Mouse (Mus musculus) c-Kit-negative CD71-positive TER-119-positive erythroid progenitor cells, embryonic 14.5 days (primary cell): ENCODE measurements around the gene Ttf2.

ENCODE experiments used
- DNase-seq: peaks from one replicate; pipeline ENCODE4 v3.0.0-alpha.2; 2013; ENCODE audit warnings: low read depth, low spot score

Gene Ttf2

DNA sequence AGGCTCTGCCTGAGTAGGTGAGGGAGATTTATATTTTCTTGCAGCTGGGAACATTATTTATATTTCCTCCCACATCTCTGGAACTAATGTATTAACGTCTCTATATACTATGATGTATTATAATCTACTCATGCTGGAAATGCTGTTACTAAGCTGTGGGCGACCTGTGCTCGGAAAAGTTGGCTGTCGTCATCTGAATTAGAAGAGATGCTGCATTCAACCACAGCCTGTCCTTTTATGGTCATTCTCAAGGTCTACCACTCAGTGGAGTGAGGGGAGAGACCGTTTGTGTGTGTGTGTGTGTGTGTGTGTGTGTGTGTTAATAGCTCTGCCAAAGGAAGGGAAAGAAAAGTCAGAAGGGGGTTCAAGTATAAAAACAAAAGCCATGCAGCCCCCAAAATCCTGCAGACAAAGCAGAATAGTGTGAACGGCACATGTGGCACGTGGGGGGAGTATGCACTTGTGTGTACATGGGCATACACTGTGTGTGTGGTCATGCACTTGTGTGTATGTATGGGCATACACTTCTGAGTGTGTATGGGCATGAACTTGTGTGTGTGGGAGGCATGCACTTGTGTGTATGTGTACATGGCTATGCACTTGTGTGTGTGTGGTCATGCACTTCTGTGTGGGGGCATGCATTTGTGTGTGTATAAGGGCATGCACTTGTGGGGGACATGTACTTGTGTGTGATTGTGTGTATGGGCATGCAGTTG is 57.8 kb downstream of the Ttf2 start:
- DNase-seq, result no peak

DNA sequence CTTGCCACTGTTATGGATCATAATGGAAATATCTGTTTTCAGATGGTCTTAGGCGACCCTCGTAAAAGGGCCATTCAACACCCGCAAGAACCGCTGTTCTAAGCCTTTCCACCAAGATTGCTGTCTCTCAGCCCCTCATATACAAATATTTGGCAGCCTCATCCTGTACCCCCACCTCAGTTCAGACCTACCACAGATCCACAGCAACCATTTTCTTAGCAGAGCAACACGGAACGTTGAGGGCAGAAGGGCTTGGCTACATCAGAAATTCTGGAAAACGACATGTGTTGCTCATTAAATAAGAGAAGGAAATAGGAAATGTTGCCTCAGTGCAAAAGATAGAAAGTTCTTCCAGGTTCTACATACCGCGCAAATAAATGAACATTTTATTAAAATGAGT is 58.4 kb downstream of the Ttf2 start:
- no peak for DNase-seq

DNA sequence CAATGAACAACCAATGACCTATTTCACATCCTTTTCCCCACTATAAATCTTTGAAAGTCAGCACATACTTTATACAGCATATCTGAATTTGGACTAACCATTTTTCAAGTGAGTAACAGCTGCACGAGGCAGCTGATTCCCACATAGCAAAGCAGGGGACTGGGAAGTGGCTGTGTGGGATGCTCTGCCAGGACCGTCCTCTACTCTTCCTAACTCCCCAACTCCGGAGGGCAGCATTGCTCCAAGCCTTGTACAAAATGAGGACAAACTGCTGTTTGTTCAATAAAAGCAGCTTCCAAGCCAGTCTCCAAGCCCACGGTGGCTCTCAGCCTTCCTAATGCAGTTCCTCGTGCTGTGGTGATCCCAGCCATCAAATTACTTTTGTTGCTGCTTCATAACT is 58.8 kb downstream of the Ttf2 start:
- no peak for DNase-seq

DNA sequence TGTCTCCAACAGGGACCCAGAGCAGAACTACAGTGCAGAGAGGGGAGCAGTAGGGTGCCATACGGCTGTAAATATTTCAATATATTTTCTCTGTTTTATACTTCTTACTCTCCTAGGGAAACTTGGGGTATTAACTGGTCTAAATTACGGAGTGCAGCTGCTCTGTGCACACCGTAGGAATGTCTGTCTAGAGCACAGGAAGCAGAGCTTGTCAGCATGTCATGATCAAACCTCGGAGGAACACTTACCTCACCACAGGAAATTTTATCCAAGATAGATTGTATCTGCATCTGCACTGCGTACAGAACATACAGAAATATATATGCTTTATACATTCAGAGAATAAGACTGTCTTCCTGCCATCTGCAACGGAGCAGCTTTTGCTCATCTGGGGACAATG is 60.9 kb downstream of the Ttf2 start:
- no peak for DNase-seq

DNA sequence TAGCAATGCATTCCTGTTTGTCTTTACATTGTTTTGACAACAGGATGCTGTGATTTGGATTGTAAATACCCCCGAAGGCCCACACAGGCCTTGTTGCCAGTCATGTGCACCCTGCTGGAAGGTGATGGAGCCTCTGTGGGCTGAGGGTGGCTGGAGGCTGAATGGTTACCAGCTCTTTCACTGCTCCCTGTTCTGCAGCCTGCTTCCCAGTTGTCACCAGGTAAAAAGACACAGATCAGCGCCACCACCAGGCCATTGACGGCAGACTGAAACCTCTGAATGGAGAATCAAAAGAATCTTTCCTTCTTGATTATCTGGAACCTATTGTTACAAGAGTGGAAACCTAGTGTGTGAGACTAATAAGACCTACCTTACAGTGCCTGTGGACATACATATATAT is 62.5 kb downstream of the Ttf2 start:
- DNase-seq, result no peak

DNA sequence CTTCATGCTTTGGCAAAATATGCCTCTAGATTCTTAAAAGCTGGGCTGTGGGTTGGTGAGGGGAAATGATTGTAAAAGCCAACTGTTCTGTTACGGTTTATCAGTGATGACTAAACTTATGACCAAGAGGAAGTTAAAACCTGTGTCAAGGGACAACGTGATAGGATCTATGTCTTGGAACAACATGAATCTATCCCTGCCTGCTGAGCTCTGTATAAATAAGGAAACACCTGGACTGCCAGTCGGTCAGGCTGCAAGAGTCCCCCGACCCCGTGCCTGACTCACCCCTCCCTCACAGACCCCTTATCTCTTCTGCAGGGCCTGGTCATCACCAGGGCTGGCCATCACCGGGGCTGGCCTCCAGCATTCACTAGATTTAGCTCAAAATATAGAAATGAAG is 63.3 kb downstream of the Ttf2 start:
- no peak for DNase-seq

DNA sequence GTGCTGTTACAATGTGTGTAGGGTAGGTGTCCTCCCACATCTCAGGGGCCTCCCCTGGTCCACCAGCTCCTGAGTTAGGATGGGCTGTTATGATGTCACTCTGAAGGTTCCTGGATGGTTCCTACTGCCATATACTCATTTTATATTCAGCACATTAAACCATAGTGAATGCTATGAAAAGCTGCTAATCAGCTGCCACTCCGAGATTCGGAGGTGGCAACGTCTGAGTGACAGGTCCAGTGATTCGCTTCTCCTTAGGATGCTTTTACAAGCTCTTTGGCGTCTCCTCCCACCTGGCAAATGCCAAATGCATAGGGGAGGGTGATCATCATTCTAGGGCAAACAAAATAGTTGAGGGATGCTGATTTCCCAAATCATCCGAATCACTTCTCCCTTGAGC is 74.0 kb downstream of the Ttf2 start:
- no peak for DNase-seq

DNA sequence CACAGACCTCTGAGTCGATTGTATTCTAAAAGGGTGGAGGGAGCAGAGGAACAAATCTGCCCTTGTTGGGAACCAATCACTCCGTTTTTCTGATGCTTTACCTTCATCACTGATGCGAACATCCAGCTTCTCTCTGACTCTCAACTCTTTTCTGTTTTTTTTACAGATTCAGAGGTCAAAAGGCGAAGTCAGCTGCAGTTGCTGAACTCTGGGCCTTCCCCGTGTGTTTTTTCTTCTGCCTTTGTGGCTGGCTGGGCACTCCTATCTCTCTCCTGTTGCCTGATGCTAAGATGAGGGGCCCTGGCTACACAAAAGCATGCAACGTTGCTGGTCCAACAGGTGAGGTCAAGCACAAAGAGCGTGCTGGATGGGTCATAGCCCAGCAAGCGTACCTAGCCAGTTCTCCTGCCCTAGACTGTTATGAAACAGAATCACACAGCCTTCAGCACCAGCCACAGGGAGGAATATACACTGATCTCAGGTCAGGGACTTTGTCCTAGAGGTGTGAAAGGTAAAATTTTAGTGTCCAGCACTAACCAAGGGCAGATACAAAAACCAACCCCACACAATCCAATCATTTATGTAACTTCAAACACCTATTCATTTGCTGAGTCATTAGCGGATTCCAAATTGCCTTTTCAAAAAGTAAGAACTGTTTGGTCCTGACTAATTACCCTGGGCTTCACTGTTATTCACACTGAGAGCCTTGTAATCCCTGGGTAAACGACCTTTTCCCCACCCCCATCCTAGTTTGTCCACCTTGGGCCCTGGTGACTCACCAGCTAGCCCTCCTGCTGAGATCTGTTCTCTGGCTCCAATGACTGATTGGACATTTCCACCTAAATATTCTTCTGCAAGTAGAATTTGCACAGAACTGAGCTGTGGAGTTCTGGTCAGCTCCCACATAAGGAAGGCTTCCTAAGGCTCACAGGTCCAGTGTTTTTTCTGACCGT is 76.8 kb downstream of the Ttf2 start:
- DNase-seq, result no peak

DNA sequence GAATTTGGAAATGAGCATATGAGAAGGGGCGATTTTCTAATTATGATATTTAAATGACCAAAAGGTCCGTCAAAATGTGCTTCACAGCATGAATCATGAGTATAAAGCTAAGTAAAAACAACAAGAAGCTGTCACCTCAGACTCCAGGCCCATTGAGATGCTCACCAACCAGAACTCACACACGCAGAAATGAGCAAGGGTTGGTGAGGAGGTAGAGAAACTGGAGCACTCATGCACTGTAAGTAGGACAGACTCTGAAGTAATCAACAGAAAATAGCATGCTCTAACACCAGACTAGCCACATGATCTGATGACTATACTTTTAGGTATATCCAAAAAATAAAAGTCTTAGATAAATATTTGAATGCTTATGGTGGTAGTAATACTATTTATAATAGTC is 79.1 kb downstream of the Ttf2 start:
- no peak for DNase-seq

DNA sequence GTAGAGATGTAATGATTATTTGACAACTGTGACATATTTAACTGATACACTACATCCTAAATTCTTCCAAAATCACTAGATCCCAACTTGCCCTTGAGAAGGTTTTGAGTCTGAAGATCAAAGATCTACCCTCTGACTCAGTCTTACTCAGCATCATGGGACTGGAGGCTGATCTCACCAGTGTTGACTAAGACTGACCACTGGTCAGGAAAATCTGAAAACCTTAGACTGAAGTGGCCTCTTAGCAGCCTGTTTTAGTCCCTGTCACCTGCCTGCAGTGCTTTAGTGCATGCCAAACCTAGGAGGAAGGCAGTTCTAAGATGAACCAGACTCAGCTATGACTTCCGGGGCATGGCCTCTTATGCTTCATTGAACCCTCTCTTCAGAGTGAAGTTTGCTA is 80.2 kb downstream of the Ttf2 start:
- no peak for DNase-seq
